Mouse (Mus musculus) MEL (cell line): ENCODE results near the gene Zfp941. TPM values are rescaled to one million over a fixed set of nuclear protein-coding genes. Genes with fewer than 3 reads are reported as not detected.

Experiments used
- DNase-seq: peaks from one replicate; pipeline ENCODE4 v3.0.0; 2011; ENCODE audit warnings: low read depth, low spot score
- H3K27ac ChIP-seq: 2 replicates; pipeline ENCODE4 v1.5.1; 2012; ENCODE audit warnings: low read depth, mild to moderate bottlenecking, control low read depth, low read length, moderate library complexity; ENCODE audit not compliant: control insufficient read depth
- H3K27me3 ChIP-seq, 2 experiments: fragments of 150-350 bp in 1 of 2; sonication (generic) in 1 of 2; 2 replicates each; pipeline ENCODE4 v1.6.1; 2012; ENCODE audit warnings: low read length in 2 of 2, mild to moderate bottlenecking in 2 of 2, improper control_type of control experiment in 1 of 2, moderate library complexity in 1 of 2; ENCODE audit not compliant: insufficient read depth in 2 of 2, control insufficient read depth in 1 of 2
- H3K36me3 ChIP-seq, 2 experiments: 2 replicates each; pipeline ENCODE4 v1.6.1; 2012 to 2014; ENCODE audit warnings: low read length in 2 of 2, improper control_type of control experiment in 1 of 2, inconsistent platforms in 1 of 2, mild to moderate bottlenecking in 1 of 2; ENCODE audit not compliant: insufficient read depth in 2 of 2, control insufficient read depth in 1 of 2
- H3K4me1 ChIP-seq, 2 experiments: fragments of 150-350 bp in 1 of 2; sonication (generic) in 1 of 2; 2 replicates each; pipeline ENCODE4 v1.6.1; 2012; ENCODE audit warnings: low read length in 2 of 2, improper control_type of control experiment in 1 of 2, mild to moderate bottlenecking in 1 of 2; ENCODE audit not compliant: insufficient read depth in 2 of 2, control insufficient read depth in 1 of 2
- H3K4me3 ChIP-seq, 2 experiments: fragments of 150-350 bp in 1 of 2; sonication (generic) in 1 of 2; 2 replicates each; pipeline ENCODE4 v1.5.1; 2012; ENCODE audit warnings: low read depth in 2 of 2, low read length in 2 of 2, mild to moderate bottlenecking in 2 of 2, moderate library complexity in 2 of 2, control low read depth in 1 of 2, improper control_type of control experiment in 1 of 2; ENCODE audit not compliant: control insufficient read depth in 1 of 2, insufficient read depth in 1 of 2
- H3K79me2 ChIP-seq: 2 replicates; pipeline ENCODE4 v1.6.1; 2012; ENCODE audit warnings: mild to moderate bottlenecking, low read length, moderate library complexity; ENCODE audit not compliant: control insufficient read depth, poor library complexity, insufficient read depth
- H3K9ac ChIP-seq: 2 replicates; pipeline ENCODE4 v1.6.1; 2012; ENCODE audit warnings: low read depth, mild to moderate bottlenecking, control low read depth, low read length, moderate library complexity; ENCODE audit not compliant: control insufficient read depth, poor library complexity, severe bottlenecking
- H3K9me3 ChIP-seq: fragments of 150-350 bp; sonication (generic); replicated peaks from 2 replicates; pipeline ENCODE4 v1.6.1; 2012; ENCODE audit warnings: mild to moderate bottlenecking, low read length, improper control_type of control experiment, moderate library complexity; ENCODE audit not compliant: insufficient read depth
- CHD1 ChIP-seq: IDR thresholded peaks from 2 replicates; pipeline ENCODE4 v1.6.1; 2012; ENCODE audit warnings: low read depth, mild to moderate bottlenecking, inconsistent platforms, low read length, improper control_type of control experiment
- CTCF ChIP-seq, 3 experiments: IDR thresholded peaks in 2 of 3; conservative IDR thresholded peaks in 1 of 3; 2 replicates each; pipeline ENCODE4 v1.5.1; 2011 to 2012; ENCODE audit warnings: low read length in 3 of 3, low read depth in 2 of 3, mild to moderate bottlenecking in 2 of 3, improper control_type of control experiment in 1 of 3, inconsistent platforms in 1 of 3, mixed read lengths in 1 of 3, moderate library complexity in 1 of 3; ENCODE audit not compliant: control insufficient read depth in 1 of 3, insufficient read depth in 1 of 3, poor library complexity in 1 of 3, severe bottlenecking in 1 of 3
- E2F4 ChIP-seq: IDR thresholded peaks from 2 replicates; pipeline ENCODE4 v1.6.1; 2011; ENCODE audit warnings: low read depth, low read length, improper control_type of control experiment, borderline replicate concordance
- ETS1 ChIP-seq: IDR thresholded peaks from 2 replicates; pipeline ENCODE4 v1.6.1; 2012; ENCODE audit warnings: low read depth, mild to moderate bottlenecking, inconsistent platforms, low read length, improper control_type of control experiment, moderate library complexity
- JUND ChIP-seq: IDR thresholded peaks from 2 replicates; pipeline ENCODE4 v1.6.1; 2011; ENCODE audit warnings: low read depth, mild to moderate bottlenecking, improper control_type of control experiment, low read length
- MAX ChIP-seq: IDR thresholded peaks from 2 replicates; pipeline ENCODE4 v1.6.1; 2011; ENCODE audit warnings: low read length, improper control_type of control experiment
- MAZ ChIP-seq: IDR thresholded peaks from 2 replicates; pipeline ENCODE4 v1.6.1; 2012; ENCODE audit warnings: low read depth, mild to moderate bottlenecking, inconsistent platforms, low read length, improper control_type of control experiment
- MXI1 ChIP-seq: IDR thresholded peaks from 2 replicates; pipeline ENCODE4 v1.6.1; 2011; ENCODE audit warnings: mild to moderate bottlenecking, low read depth, low read length, improper control_type of control experiment
- MYB ChIP-seq: IDR thresholded peaks from 2 replicates; pipeline ENCODE4 v1.6.1; 2011; ENCODE audit warnings: mild to moderate bottlenecking, low read depth, low read length, improper control_type of control experiment
- MYC ChIP-seq: IDR thresholded peaks from 2 replicates; pipeline ENCODE4 v1.6.1; 2011; ENCODE audit warnings: low read depth, mild to moderate bottlenecking, low read length, improper control_type of control experiment, moderate library complexity
- POLR2A ChIP-seq, 2 experiments: IDR thresholded peaks; 2 replicates each; pipeline ENCODE4 v1.6.1; 2011 to 2012; ENCODE audit warnings: low read length in 2 of 2, mild to moderate bottlenecking in 2 of 2, control low read depth in 1 of 2, improper control_type of control experiment in 1 of 2, low read depth in 1 of 2, moderate library complexity in 1 of 2; ENCODE audit not compliant: control insufficient read depth in 1 of 2, insufficient read depth in 1 of 2, poor library complexity in 1 of 2
- POLR2AphosphoS5 ChIP-seq: IDR thresholded peaks from 2 replicates; pipeline ENCODE4 v1.6.1; 2012; ENCODE audit warnings: low read depth, borderline replicate concordance, mild to moderate bottlenecking, inconsistent platforms, low read length, moderate library complexity, mixed read lengths
- RAD21 ChIP-seq: IDR thresholded peaks from 2 replicates; pipeline ENCODE4 v1.6.1; 2011; ENCODE audit warnings: mild to moderate bottlenecking, low read depth, low read length, improper control_type of control experiment
- TAL1 ChIP-seq: IDR thresholded peaks from 2 replicates; pipeline ENCODE4 v1.6.1; 2012; ENCODE audit warnings: mild to moderate bottlenecking, inconsistent platforms, low read length, moderate library complexity, mixed read lengths
- TBP ChIP-seq: IDR thresholded peaks from 2 replicates; pipeline ENCODE4 v1.8.0; 2011; ENCODE audit warnings: low read depth, low read length, improper control_type of control experiment
- USF2 ChIP-seq, 2 experiments: IDR thresholded peaks; 2 replicates each; pipeline ENCODE4 v1.6.1; 2011 to 2012; ENCODE audit warnings: improper control_type of control experiment in 2 of 2, low read length in 2 of 2, borderline replicate concordance in 1 of 2, inconsistent platforms in 1 of 2, low read depth in 1 of 2, mild to moderate bottlenecking in 1 of 2; ENCODE audit not compliant: insufficient read depth in 1 of 2
- polyA plus RNA-seq, 2 experiments: library from polyadenylated mRNA; stranded (reverse) in 1 of 2; unstranded in 1 of 2; fragments of >175 nt in 1 of 2; fragments of >200 nt in 1 of 2; gene quantifications; 2 replicates each; pipeline versions ENCODE4 v1.2.1 to v1.2.4; 2012; ENCODE audit warnings: low replicate concordance in 2 of 2, low read depth in 1 of 2; ENCODE audit not compliant: insufficient read length in 2 of 2, insufficient read depth in 1 of 2, missing spikeins in 1 of 2
- total RNA-seq: library from RNA; depleted of rRNA; stranded (reverse); fragments of 300-350 nt; gene quantifications from 2 replicates; pipeline ENCODE4 v1.2.3, GENCODE M21; 2012

Gene Zfp941
- total and polyA plus RNA-seq, 3 experiments: not detected

GRCm38 (mm10) chr7:140851916-140852315, 29.9 kb upstream of the Zfp941 start:
- H3K36me3 ChIP-seq: no peaks in the 10 kb centered on the region
- no peaks in the 10 kb centered on the region for H3K27me3 ChIP-seq
- no peak overlapping the region for H3K27ac ChIP-seq
- peaks cover 18% of the 10 kb centered on the region for H3K79me2 ChIP-seq
- DNase-seq: no peak
- TF ChIP-seq RAD21 (no peak), TAL1 (no peak), JUND (no peak), MAZ (no peak), E2F4 (no peak), TBP (no peak), MYB (no peak), USF2 (IDR thresholded peaks at IDR 0.05; ENCODE audit: borderline replicate concordance in 1 of 2, insufficient read depth in 1 of 2, low read depth in 1 of 2, low read length in 2 of 2) (no peak), POLR2A (IDR thresholded peaks at IDR 0.05; ENCODE audit: control insufficient read depth in 1 of 2, insufficient read depth in 1 of 2, low read depth in 1 of 2, low read length in 2 of 2, poor library complexity in 1 of 2) (no peak; a peak in 1 of 4 replicates), ETS1 (no peak), CHD1 (no peak), CTCF (IDR thresholded peaks at IDR 0.05 in 2 of 3, conservative IDR thresholded peaks at IDR 0.05 in 1 of 3; ENCODE audit: control insufficient read depth in 1 of 3, insufficient read depth in 1 of 3, low read depth in 2 of 3, low read length in 3 of 3, poor library complexity in 1 of 3, severe bottlenecking in 1 of 3) (no peak), MYC (no peak), MXI1 (no peak), MAX (no peak)
- H3K4me3 ChIP-seq: no peak overlapping the region
- peaks cover 0 to 8% of the 10 kb centered on the region in 2 experiments; a peak in 2 of 4 replicates for H3K4me1 ChIP-seq
- no peak overlapping the region for H3K9ac ChIP-seq
- no peaks in the 10 kb centered on the region for H3K9me3 ChIP-seq

GRCm38 (mm10) chr7:140848591-140848990, 26.6 kb upstream of the Zfp941 start:
- H3K27me3 ChIP-seq: no peaks in the 10 kb centered on the region
- no peaks in the 10 kb centered on the region for H3K9me3 ChIP-seq
- no peaks in the 10 kb centered on the region for H3K79me2 ChIP-seq
- no peak overlapping the region for H3K4me3 ChIP-seq
- no peaks in the 10 kb centered on the region for H3K4me1 ChIP-seq
- no peak overlapping the region for H3K27ac ChIP-seq
- no peak for TF ChIP-seq POLR2AphosphoS5
- DNase-seq: no peak
- H3K36me3 ChIP-seq: no peaks in the 10 kb centered on the region
- H3K9ac ChIP-seq: no peak overlapping the region
